Mouse (Mus musculus): ENCODE data around the gene Fam53b. TPM values are rescaled to one million over a fixed set of nuclear protein-coding genes. Genes with fewer than 3 reads are reported as not detected.

Gene Fam53b
- polyA plus RNA-seq, 1 experiment from 2014 or later = 25.0 TPM

DNA sequence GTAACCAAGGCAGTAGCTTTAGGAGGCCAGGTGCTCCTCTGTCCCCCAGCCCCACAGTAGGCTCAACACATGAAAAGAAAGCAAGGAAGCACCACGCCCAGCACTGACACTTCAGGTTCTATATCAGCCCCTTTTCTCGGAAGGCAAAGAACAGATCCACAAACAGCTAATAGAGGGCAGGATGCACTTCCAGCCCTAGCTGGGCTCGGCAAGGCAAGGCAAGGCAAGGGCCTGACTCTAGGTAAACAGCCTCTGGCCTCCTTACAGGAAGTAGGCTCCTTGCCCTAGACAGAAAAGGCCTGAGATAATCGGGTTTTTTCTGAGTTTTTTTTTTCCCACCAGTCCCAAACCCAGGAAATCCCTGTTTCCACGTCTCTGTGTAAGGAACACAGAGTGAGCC lies 124.0 kb downstream of the Fam53b start:
- Histone ChIP-seq H3K36me3 (no peaks in the 10 kb centered on the region), H3K27me3 (replicated peaks) (no peaks in the 10 kb centered on the region), H3K9me3 (no peaks in the 10 kb centered on the region), H3K4me2 (replicated peaks) (no peak overlapping the region), H3K9ac (no peak overlapping the region), H3K4me1 (peaks cover 14% of the 10 kb centered on the region), H3K4me3 (no peak overlapping the region), H3K27ac (no peak overlapping the region)
- 81% methylated on average over 5 of the region's 5 CpGs for WGBS
- ATAC-seq (ENCODE audit: low FRiP score, low read depth) = no peak

DNA sequence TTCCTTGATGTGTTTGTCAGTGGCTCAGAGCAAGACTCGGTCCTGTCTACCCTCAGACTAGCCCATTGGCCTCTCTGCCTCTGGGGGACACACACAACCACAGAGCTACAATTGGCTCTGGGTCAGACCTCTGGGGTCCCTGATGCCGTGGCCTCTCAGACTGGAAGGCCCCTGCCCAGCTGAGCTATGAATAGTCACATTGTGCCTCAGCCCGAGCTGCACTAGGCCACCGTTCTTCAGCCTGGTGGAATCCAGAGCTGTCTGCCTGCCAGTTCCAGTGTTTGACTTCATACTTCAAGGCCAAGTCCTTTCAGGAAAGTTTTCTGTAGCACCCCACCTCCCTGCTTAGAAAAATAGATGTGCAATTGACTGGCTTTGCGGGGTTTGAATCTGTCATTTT lies 125.0 kb downstream of the Fam53b start:
- WGBS = 57% methylated on average over 5 of the region's 5 CpGs
- H3K27me3 ChIP-seq (replicated peaks) = no peaks in the 10 kb centered on the region
- no peaks in the 10 kb centered on the region for H3K36me3 ChIP-seq
- H3K4me3 ChIP-seq = no peak overlapping the region
- peaks cover 14% of the 10 kb centered on the region for H3K4me1 ChIP-seq
- H3K9ac ChIP-seq = no peak overlapping the region
- no peaks in the 10 kb centered on the region for H3K9me3 ChIP-seq
- ATAC-seq (ENCODE audit: low FRiP score, low read depth) = no peak
- H3K27ac ChIP-seq = no peak overlapping the region
- H3K4me2 ChIP-seq (replicated peaks) = no peak overlapping the region

DNA sequence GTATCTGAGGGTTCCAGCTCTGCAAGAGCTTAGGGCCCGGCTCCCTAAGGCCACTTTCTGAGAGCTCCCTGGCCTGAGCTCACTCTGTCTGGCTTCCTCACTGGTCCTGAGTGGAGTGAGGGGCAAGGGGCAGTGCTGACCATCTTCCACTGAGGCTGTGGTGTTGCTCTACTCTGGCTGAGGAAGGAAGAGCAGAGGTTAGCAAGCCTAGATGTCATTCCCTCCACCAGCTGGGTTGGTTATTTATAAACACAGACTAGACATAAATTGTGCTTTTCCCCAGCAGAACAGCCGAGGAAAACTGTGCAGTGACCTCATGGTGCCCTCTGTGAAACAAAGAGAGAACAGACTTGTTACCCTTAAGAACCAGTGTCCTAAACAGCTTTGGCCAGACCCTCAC lies 125.8 kb downstream of the Fam53b start:
- peaks cover 14% of the 10 kb centered on the region for H3K4me1 ChIP-seq
- H3K4me3 ChIP-seq = no peak overlapping the region

DNA sequence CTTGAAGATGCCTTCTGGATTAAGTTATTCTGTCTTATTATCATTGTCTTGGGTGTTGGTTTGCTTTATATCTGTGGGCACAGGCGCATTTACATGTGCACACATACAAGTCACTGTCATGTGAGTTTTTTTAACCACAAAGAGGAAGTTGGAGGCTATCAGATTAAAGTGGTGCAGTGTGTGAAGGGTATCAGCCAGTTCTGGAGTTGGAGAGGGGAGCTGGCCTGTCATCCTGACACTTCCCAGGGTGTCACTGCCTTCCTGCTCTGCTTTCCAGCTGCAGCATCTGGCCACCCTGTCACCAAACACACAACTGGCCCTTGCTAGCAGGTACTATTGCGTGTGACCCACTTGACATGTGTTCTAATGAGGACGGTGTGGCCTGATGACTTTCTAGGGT lies 127.2 kb downstream of the Fam53b start:
- Histone ChIP-seq H3K36me3 (no peaks in the 10 kb centered on the region), H3K4me3 (no peak overlapping the region), H3K4me2 (replicated peaks) (no peak overlapping the region), H3K27ac (no peak overlapping the region), H3K27me3 (replicated peaks) (no peaks in the 10 kb centered on the region), H3K4me1 (peaks cover 14% of the 10 kb centered on the region), H3K9ac (no peak overlapping the region), H3K9me3 (no peaks in the 10 kb centered on the region)
- no peak for ATAC-seq (ENCODE audit: low FRiP score, low read depth)
- WGBS = 91% methylated on average over 3 of the region's 3 CpGs

More for the DNA sequence above, 125.8 kb downstream of the Fam53b start:
- H3K27me3 ChIP-seq (replicated peaks) = no peaks in the 10 kb centered on the region
- no peaks in the 10 kb centered on the region for H3K36me3 ChIP-seq
- no peak overlapping the region for H3K4me2 ChIP-seq (replicated peaks)
- no peak overlapping the region for H3K9ac ChIP-seq
- H3K27ac ChIP-seq = no peak overlapping the region
- ATAC-seq (ENCODE audit: low FRiP score, low read depth) = no peak
- WGBS = 36% methylated on average over 2 of the region's 2 CpGs
- H3K9me3 ChIP-seq = no peaks in the 10 kb centered on the region

DNA sequence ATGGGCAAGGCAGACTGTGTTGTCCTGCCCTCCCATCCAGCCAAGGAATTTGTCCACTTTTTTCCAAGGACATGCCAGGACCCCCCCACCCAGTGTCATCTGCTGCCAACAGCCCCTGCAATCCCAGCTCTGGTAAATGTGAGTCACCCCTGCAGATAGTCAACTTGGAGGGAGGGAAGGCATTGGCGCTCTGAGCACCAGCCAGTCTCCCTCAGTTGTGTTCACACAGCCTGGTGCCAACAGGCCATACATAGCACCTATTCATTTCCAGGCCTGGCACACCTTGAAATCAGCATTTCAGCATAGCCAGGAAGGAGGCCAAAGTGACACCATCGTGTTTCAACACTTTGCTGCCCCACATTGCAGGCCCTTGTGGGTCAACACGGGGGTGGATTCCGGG lies 129.8 kb downstream of the Fam53b start:
- H3K36me3 ChIP-seq = no peaks in the 10 kb centered on the region
- H3K9me3 ChIP-seq = no peaks in the 10 kb centered on the region
- no peak overlapping the region for H3K4me2 ChIP-seq (replicated peaks)
- H3K9ac ChIP-seq = no peak overlapping the region
- peaks cover 14% of the 10 kb centered on the region for H3K4me1 ChIP-seq
- WGBS = 91% methylated on average over 4 of the region's 4 CpGs
- no peak overlapping the region for H3K4me3 ChIP-seq
- no peak for ATAC-seq (ENCODE audit: low FRiP score, low read depth)
- no peaks in the 10 kb centered on the region for H3K27me3 ChIP-seq (replicated peaks)
- no peak overlapping the region for H3K27ac ChIP-seq

DNA sequence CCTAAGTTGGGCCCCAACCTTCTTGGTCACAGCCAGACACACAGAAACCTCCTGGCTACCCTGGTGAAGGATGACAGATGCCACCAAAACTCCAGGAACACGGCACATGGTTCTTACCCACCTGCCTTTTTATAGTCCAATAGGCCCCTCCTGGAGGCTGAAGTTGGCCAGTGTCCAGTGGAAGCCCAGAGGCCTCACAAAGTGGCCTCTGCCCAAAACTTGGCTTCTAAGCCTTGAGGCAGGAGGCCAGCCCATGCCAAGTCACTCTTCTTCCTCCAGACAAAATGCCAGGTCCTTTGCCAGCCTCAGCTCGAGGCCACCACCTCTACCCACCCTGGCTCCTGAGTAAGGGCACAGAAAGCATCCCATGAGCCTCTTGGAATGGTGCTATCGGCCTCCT lies 130.8 kb downstream of the Fam53b start:
- Histone ChIP-seq H3K4me1 (peaks cover 5% of the 10 kb centered on the region; the same call in 1 of the 2 replicates), H3K4me3 (no peak overlapping the region), H3K9ac (no peak overlapping the region), H3K4me2 (replicated peaks) (no peak overlapping the region), H3K27me3 (replicated peaks) (no peaks in the 10 kb centered on the region), H3K9me3 (no peaks in the 10 kb centered on the region), H3K36me3 (no peaks in the 10 kb centered on the region), H3K27ac (no peak overlapping the region)
- WGBS = 83% methylated on average over 3 of the region's 3 CpGs
- no peak for ATAC-seq (ENCODE audit: low FRiP score, low read depth)

DNA sequence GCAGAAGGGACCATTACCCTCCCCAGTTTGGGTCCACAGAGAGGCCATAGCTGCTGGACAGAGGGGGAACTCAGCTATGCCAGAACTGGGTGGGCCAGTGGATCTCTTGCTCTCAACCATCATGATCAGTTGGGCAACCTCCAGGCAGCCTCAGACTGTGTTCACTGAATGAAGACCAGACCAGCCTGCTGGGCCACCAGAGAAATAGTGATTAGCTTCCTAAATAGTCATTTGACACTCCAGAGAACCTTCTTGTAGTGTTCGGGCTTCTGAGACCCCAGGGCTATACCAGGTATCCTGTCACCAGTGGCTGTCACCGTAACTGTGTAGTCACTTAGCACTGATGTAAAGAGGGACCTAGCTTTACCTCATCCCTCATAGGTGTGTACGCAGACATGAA lies 131.3 kb downstream of the Fam53b start:
- no peak for ATAC-seq (ENCODE audit: low FRiP score, low read depth)
- Histone ChIP-seq H3K9me3 (no peaks in the 10 kb centered on the region), H3K36me3 (no peaks in the 10 kb centered on the region), H3K4me1 (no peaks in the 10 kb centered on the region), H3K4me2 (replicated peaks) (no peak overlapping the region), H3K27ac (no peak overlapping the region), H3K9ac (no peak overlapping the region), H3K27me3 (replicated peaks) (no peaks in the 10 kb centered on the region), H3K4me3 (no peak overlapping the region)
- 92% methylated on average over 3 of the region's 3 CpGs for WGBS

DNA sequence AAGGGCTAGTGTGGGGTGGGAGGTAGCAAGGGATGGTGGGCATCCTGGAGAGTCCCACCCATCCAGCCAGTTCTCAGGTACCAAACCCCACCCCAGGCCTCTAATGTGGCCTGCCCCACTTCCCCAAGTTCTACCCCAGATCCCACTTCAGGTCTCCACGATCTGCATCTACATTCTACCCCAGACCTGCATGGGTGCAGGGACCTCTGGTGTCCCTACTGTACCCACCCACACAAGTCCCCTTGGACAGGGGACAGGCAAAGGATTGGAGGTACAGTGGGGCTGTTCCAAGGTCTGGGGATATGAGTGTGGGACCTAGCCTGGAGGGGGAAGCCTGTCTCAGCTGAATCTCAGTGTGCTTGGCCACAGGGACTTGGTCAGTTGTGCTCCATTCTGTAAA lies 131.9 kb downstream of the Fam53b start:
- no peak for ATAC-seq (ENCODE audit: low FRiP score, low read depth)
- H3K36me3 ChIP-seq = no peaks in the 10 kb centered on the region
- H3K27ac ChIP-seq = no peak overlapping the region
- 0 out of 2 replicates have a peak overlapping the region, but pooled peaks have one; percentile 21 for H3K9ac ChIP-seq
- H3K4me1 ChIP-seq = no peaks in the 10 kb centered on the region
- H3K4me3 ChIP-seq = no peak overlapping the region
- 88% methylated on average over 1 of the region's 1 CpGs for WGBS
- no peaks in the 10 kb centered on the region for H3K27me3 ChIP-seq (replicated peaks)
- H3K4me2 ChIP-seq (replicated peaks) = no peak overlapping the region
- H3K9me3 ChIP-seq = no peaks in the 10 kb centered on the region

DNA sequence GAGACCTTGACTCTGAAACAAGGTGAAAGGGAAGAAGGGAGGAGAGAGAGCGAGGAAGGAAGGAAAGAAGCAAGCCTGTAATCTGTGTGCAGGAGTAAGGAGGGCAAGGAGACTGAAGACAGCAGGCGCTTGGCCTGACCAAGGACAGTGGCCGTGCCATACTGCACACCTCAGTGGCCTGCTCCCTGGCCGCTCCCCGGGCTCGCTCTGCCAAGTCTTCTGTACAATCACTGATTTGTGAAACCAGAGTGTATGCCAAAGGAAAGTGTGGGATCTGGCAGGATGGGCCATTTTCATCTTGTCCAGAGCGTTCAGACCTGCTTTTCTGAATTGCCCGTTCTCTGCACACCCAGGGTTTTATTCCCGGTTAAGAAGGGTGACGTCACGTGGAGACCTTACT lies 132.4 kb downstream of the Fam53b start:
- H3K4me2 ChIP-seq (replicated peaks) = no peak overlapping the region
- no peaks in the 10 kb centered on the region for H3K4me1 ChIP-seq
- H3K36me3 ChIP-seq = no peaks in the 10 kb centered on the region
- no peaks in the 10 kb centered on the region for H3K9me3 ChIP-seq
- no peak overlapping the region for H3K27ac ChIP-seq
- ATAC-seq (ENCODE audit: low FRiP score, low read depth) = no peak
- 93% methylated on average over 11 of the region's 11 CpGs for WGBS
- no peaks in the 10 kb centered on the region for H3K27me3 ChIP-seq (replicated peaks)
- H3K9ac ChIP-seq = no peak overlapping the region
- H3K4me3 ChIP-seq = no peak overlapping the region

DNA sequence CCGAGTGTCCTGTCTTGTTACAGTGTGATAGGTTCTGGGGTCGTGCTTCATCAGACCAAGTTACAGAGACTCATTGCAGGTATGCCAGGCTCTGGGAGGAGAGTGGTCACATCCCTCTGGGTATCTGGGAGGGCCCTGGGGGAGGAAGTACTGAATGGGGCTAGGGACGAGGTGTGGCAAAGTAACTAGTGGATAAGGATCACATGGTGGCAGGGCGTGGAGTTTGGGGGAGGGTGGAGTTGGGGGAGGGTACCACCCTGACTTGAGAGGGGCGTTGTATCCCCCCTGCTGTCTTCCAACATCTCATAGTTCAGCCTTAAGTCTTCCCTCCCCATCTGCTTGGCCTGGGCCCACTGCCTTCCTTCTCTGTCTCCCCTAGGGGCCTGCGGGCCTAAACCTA lies 134.1 kb downstream of the Fam53b start:
- 86% methylated on average over 6 of the region's 6 CpGs for WGBS
- no peak for ATAC-seq (ENCODE audit: low FRiP score, low read depth)
- Histone ChIP-seq H3K4me1 (no peaks in the 10 kb centered on the region), H3K36me3 (no peaks in the 10 kb centered on the region), H3K27me3 (replicated peaks) (no peaks in the 10 kb centered on the region), H3K4me3 (no peak overlapping the region), H3K9me3 (no peaks in the 10 kb centered on the region), H3K9ac (no peak overlapping the region), H3K4me2 (replicated peaks) (no peak overlapping the region), H3K27ac (no peak overlapping the region)

DNA sequence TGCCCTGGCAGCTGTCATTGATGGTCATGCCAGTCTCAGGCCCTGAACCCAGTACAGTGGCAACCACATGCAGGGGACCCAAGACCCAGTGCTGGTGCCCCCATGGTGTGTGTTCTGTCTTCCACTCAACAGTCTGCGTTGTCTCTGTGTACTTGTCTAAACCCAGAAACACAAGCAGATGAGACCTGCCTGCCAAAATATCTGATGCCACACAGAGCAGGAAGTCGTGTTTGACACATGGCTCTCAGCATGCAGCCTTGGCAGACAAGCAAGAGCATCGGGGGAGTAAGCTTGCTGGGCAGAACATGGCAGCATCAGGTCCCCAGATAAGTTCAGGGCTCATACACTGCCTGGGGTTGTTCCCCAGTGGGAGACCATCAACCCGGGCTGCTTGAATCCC lies 134.6 kb downstream of the Fam53b start:
- 75% methylated on average over 4 of the region's 4 CpGs for WGBS
- Histone ChIP-seq H3K27me3 (replicated peaks) (no peaks in the 10 kb centered on the region), H3K36me3 (no peaks in the 10 kb centered on the region), H3K9ac (no peak overlapping the region), H3K4me1 (0 out of 2 replicates have a peak, but pooled peaks cover under 1% of the 10 kb centered on the region), H3K4me3 (no peak overlapping the region), H3K27ac (no peak overlapping the region), H3K9me3 (no peaks in the 10 kb centered on the region), H3K4me2 (replicated peaks) (no peak overlapping the region)
- ATAC-seq (ENCODE audit: low FRiP score, low read depth) = no peak

DNA sequence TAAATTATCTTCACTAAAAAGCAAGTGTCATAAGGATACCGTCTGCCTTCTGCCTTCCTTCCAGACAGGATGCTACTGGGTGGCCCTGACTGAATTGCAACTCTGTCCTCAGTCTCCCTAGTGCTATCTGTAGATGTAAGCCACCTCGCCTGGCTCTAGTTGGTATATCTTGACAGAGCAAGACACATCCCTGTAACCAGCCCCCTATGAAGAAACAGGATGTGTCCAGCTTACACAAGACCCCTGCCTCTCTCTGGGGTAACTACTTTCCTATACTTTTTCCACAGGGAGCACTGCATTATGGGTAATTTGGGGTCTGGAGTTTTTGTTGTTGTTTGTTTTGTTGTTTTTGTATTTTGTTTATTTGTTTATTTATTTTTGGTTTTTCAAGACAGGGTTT lies 137.8 kb downstream of the Fam53b start:
- no peaks in the 10 kb centered on the region for H3K27me3 ChIP-seq (replicated peaks)
- H3K9ac ChIP-seq = no peak overlapping the region
- no peaks in the 10 kb centered on the region for H3K36me3 ChIP-seq
- H3K4me3 ChIP-seq = no peak overlapping the region
- H3K4me2 ChIP-seq (replicated peaks) = no peak overlapping the region
- no peaks in the 10 kb centered on the region for H3K9me3 ChIP-seq
- 86% methylated on average over 2 of the region's 2 CpGs for WGBS
- 0 out of 2 replicates have a peak, but pooled peaks cover 6% of the 10 kb centered on the region for H3K4me1 ChIP-seq
- no peak overlapping the region for H3K27ac ChIP-seq
- no peak for ATAC-seq (ENCODE audit: low FRiP score, low read depth)

DNA sequence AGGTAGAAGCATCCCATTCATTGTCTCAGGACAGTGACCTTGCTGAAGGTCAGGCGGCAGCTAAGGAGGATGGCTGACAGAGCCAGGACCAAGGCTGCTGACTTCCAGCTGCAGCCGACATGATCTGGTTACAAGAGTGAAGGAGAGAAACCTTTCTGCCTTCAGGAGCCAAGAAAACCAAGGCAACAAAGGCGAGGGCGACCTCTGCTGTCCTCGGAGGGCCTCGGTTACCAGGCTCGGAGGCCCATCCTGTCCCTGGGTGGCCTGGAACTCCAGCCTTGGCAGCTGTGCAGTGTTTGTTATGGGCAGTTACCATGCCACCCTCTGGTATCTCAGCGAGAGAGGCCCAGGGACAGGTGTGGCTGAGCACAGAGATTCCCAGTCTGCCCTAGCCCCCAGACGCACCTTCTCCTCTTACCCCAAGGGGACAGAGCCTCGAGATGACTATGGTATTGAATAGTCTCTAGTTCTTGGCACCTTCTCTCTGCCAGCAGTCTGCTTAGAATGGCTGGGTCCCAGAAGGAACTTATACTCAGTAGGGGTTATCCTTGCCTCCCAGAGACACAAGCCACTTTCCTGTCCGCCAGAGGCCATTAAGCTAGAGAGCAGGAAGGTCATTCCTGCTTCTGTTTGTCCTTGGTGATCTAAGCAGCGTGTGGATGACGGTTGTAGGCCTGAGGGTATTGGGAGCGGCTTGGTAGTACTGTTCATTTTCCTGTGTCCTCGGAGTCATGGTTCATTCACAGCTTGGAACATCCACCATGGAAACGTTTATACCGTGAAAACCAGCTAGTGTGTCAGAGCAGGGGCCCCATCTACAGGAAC lies 139.5 kb downstream of the Fam53b start:
- Histone ChIP-seq H3K36me3 (no peaks in the 10 kb centered on the region), H3K27ac (no peak overlapping the region), H3K4me2 (replicated peaks) (no peak overlapping the region), H3K9me3 (no peaks in the 10 kb centered on the region), H3K27me3 (replicated peaks) (no peaks in the 10 kb centered on the region), H3K4me1 (0 out of 2 replicates have a peak, but pooled peaks cover 6% of the 10 kb centered on the region), H3K4me3 (no peak overlapping the region), H3K9ac (no peak overlapping the region)
- 65% methylated on average over 17 of the region's 17 CpGs for WGBS
- ATAC-seq (ENCODE audit: low FRiP score, low read depth) = no peak
